Mouse (Mus musculus) left cerebral cortex, adult 9 months (tissue): ENCODE results near the gene Gm11042.

Experiments used
- DNase-seq, 2 experiments: peaks; one replicate each; pipeline ENCODE4 v3.0.0; 2022; ENCODE audit warnings: low spot score in 2 of 2

Gm11042 gene

GRCm38 (mm10) chr12:74284685-74285054 lies 31.5 kb downstream of the Gm11042 start:
- DNase-seq = peak; percentile 62 to 74

DNA sequence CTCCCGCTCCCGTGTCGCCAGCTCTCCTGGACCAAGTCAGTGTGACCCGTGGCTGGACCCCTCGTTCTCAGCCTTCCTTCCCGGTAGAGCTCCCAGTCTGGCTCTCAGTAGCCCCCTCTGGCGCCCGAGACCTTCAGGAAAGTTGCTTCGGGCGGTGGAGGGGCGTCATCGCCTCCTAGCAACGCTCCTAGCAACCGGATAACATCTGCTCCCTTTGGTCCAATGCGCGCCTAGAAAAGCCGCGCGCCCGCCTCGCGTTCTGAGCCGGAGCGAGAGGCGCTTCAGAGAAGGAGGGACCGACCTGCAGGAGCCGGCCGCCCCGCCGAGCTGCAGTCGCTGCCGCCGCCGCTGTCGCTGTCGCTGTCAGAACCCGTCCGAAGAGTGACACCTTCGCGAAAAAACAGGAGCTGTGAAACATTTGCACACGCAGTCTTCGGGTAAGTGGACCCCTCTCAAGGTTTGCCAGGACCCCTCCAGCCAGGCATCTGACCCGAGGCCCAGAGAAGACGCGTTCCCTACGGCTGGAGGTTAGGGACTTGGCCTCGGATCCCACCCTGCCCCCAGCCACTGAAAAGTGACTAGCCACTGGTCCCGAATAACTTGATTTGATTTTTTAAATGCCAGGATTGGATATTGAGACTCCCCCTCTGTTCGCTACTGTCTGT lies 32.0 kb downstream of the Gm11042 start:
- DNase-seq = peak; percentile 91 to 97

DNA sequence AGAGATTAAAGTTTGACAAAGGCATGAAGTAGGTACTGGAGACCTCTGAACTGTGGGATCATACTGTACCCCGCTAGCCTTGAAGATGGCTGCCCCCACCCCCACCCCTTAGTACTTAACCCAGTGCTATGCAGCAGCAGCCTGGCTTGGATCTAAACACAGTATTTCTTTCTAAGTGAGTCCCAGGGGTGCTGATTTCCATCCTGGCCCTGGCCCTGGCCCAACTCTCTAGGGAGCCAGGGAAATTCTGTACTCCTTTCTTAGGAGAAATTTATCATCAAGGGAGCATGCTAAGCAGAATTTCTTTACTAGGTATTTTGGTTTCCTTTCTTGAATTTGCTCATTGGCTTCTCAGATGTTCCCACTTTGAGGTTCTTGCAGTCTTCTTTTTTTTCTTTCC lies 33.3 kb downstream of the Gm11042 start:
- no peak for DNase-seq

GRCm38 (mm10) chr12:74281403-74281802 lies 34.8 kb downstream of the Gm11042 start:
- no peak for DNase-seq

DNA sequence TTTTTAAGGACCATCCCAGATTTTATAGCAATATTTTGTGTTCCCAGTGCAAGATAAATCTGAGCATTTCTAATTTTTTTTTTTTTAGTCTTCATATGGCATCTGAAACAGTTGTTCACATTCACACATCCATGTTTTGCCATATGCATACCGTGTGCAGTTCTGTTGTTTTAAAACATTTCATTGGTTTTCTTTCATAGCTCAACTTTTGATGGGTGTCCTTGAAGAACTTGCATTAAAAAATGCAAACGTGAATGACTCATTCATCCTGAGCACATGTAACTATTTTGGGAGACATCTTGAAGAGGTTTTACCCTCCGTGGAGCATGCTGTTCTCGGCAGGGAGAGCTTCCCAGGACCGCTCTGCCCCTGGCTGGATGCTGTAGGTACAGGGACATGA lies 38.9 kb downstream of the Gm11042 start:
- DNase-seq = no peak

- DNase-seq = no peak
These were observed 43.6 kb downstream of the Gm11042 start for GRCm38 (mm10) chr12:74272545-74272944.

- DNase-seq = no peak
These were observed 47.4 kb downstream of the Gm11042 start for GRCm38 (mm10) chr12:74268644-74269285.

GRCm38 (mm10) chr12:74267049-74267448 lies 49.1 kb downstream of the Gm11042 start:
- DNase-seq = no peak
